Mouse (Mus musculus) MN1 (cell line): Measurements from ENCODE around the gene Tpmt.
A peak's percentile ranks its signal among the peaks of the same experiment; 100 is the strongest.

Experiments used
- DNase-seq: peaks from one replicate; pipeline ENCODE4 v3.0.0-alpha.2; 2016; ENCODE audit warnings: low spot score

Gene Tpmt

DNA sequence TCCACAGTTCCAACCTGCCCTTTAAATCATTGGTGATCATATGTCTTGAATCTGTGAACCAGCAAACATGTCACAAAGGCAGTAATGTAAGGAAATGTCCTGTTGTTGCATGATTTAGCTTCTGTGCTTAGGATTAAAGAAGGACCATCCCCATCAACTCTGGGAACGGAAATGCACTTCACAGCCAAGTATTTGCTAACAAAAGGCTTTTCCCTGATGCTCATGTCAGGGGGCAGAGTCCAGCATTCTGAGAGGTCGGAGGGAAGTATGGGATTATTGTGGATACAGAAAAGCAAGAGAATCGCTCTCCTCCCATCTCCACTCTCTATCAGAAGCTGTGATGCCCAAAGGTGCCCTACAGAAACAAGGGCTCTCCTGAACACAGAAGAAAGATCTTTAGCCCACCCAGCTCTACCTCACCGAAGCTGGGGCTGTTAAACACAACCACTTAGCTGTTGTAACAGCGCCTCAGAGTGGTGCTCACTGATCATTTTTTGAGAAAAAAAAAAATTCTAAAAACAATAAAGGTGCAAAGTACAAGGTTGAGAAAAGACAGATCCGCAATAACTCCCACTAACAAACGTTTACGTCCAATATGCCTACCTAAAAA is 2.4 kb downstream of the Tpmt start:
- no peak for DNase-seq

DNA sequence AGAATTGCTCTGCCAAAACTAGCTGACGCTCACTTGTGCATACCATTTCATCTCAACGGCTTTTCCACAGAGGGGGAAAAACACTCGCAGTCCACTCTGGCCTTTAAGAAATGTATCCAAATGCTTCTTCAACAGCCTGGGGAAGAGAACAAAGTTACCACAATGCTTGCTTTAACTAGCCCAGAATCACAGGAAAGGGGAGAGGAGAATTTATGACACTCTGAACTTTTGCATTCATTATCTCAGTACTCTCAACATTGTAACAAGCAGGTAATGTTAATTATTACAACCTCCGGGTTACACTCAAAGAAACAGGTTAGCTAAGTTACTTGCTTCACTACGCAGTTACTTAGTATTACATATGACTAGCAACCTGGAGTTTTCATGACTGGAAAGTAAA is 4.5 kb downstream of the Tpmt start:
- DNase-seq = no peak

DNA sequence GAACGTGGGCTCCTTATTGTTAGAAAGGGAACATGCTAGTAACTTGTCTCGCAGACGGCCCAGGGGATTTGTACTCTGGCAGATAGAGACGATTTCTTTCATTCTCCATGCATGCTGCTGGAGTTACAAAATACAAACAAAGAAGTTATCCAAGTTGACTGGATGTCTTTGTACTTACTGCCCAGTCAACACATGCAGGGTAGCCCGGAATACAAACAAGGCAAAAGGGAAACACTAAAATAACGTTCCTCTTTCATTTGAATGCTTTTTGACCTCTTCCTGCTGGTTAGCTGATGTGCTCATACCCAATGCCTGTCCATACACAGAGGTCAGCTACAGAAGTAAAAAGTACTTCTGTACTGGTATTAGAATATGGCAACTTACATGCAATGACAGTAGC is 6.6 kb downstream of the Tpmt start:
- DNase-seq = no peak

DNA sequence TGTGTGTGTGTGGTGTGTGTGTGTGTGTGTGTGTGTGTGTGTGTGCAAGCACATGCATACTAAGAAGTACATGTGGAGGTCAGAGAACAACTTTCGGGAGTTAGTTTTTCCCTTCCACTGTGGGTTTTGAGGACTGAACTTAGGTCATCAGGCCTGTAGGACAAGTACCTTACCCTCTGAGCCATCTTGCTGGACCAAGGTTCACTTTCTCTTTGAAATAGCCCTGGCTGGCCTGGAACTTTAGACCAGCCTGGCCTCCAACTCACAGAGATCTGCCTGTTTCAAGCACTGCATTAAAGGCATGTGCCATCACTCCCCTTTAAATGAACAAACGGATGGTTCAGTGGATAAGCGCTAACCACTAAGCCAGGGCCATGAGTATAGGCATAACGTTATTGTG is 10.9 kb downstream of the Tpmt start:
- no peak for DNase-seq

DNA sequence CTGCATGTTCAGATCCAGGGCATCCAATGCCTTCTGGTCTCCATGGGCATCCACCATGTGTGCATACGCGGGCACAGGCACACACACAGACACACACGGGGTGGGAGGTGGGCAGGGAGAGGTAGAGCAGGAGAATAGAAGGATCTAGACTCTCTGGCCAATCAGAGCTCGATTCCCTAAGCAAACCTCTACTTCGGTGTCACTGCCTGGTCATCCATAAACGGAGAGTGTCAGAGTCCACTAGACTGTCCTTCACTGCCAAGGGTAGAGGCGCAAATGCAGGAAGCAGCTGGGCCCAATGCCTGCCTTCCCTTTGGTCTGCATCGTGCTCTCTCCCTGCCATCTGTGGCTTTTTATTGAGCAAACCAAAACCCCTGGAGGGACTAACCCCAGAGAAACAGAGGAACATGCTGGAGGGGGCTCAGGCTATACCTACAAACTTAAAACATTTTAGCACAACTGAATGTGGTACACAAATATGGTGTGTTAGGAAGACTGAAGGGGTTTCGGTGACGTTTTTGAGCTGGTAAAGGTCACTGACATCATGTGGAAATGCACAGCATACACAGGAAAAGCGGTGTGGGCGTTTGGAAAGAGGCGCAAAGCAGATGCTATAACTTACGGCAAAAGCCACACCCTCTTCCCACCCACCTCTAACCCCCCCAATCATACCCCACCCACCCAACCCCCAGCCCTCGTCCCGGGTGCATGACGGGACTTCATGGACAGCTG is 14.0 kb downstream of the Tpmt start:
- DNase-seq = no peak

DNA sequence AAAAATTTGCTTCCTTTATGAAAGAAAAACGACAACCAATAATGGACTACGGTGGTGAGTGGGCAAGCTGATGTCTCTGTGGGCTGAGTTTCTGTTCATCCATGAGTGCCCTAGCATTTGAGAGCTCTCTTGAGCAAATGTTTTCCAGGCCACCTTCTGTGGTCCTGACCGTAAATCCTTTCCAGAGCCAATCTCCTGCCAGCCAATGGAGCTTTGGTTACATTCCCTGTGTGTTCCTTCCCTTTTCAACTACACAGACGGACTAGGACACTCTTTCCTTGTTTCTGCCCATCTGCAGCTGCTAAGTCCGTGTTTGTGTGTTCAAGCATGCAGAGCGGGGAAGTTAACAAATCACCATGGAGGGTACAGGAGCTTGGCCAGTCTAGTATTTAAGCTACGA is 23.7 kb downstream of the Tpmt start:
- DNase-seq = no peak

DNA sequence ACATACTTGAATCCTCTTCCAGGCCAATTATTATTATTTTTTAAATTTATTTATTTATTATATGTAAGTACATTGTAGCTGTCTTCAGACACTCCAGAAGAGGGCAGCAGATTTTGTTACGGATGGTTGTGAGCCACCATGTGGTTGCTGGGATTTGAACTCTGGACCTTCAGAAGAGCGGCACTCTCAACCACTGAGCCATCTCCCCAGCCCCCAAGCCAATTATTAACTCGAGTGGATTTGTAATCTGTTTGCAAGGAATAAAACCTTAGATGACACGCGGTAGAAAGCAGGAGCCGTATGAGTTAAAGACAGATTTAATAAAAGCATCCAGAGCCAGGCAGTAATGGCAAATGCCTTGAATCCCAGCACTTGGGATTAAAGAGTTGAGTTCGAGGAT is 24.8 kb downstream of the Tpmt start:
- DNase-seq = no peak

DNA sequence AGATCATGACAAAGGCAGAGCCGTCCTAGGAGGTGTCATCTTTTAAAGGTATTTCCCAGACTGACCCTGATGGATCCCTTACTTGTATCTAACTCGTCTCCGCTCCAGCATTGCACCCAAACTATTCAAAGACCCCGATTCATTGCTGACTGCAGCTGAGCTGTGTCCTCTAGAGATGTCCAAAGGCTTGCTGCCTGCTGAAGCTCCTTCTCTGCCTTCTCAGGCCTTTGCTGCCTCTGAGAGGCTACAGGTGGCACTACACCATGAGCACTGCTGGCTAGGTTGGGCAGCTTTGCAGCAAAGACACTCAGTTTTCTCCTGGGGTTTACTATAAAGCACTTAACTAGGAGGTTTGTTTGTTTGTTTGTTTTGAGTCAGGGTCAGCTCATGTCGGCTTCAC is 27.3 kb downstream of the Tpmt start:
- peak; percentile 28 for DNase-seq

DNA sequence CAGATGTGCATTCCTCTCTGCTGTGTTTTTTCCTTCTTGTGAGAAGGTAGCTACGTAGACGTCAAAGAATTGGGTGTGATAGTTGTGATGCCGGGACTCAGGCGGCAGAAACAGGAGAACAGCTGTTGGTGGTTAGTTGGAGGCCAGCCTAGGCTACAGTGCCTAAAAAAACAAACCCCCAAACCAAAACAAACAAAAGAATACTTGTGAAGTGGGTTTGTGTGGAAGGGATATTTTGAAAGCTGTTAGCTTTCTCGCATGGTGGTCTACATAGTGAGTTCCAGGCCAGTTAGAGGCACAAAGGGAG is 29.4 kb downstream of the Tpmt start:
- no peak for DNase-seq

DNA sequence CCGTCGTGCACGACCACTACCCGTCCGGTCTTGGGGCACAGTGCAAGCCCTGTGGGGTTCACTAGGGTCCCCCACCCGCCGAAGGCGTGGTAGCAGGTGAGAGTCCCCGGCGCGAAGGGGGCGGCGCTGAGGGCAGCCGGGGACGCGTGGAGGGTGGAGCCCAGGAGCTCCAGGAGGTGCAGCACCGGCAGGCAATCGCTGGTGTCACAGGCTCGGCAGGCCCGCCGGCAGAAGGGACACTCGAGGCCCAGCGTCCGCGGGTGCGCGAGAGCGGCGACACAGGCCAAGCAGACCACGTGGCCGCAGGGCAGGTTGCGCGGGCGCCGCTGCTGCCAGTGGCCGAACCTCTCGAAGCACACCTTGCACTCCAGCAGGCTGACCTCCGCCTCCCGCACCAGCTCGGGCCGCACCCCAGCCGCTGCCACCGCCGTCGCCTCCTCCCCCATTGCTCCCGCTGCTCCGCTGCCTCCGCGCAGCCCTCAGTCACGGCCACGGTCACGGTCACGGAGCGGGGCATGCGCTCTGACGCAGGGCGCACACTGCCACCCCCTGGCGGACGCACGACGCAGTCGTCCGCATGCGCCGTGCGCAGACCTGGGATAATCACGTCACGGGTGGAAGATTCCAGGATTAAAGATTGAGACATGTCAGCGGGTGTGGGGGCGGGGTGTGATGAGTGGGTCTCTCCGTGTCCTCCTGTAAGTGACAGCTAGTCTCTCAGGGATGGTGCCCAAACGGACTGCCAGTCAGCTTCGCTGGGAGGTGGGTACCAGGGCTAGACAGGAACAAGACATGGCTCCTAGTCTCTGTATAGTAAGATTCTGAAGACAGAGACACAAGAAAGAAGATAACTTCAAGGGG is 30.0 kb downstream of the Tpmt start, which contains the start of gene Nhlrc1:
TSS of gene Nhlrc1 (minus strand) at position 517 of the 861 bp plus-strand sequence.
- DNase-seq = no peak

DNA sequence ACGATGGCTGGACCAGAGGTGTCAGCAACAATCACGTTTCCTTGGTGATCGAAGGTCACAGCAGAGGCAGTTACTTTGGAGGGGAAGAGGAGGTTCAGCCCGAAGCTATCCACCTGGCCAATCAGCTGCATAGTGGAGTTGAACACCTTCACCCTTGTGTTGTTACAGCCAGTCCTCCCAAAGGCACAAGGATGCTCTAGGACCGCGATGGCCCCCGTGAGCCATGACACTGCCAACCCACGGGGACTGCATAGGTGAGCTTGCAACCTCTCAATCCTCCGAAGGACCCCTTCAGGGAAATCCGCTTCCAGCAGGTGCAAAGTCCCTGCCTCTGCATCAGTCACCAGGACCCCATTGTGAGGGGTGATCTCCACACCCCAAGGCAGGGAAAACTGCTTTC is 30.8 kb downstream of the Tpmt start:
- no peak for DNase-seq

DNA sequence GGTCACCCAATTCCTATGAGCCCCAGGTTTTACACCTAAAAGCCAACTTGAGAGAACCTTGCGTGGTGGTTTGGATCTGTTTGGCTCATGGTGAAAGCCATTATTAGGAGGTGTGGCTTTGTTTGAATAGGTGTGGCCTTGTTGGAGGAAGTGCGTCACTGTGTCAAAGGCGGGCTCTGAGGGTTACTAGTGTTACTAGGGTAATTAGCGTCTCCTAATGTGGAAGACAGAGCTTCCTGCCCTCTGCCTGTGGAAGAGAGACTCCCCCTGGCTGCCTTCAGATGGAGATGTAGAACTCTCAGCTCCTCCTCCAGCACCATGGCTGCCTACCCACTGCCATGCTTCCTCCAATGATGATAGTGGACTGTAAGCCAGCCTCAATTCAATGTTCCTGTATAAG is 42.9 kb downstream of the Tpmt start:
- no peak for DNase-seq

DNA sequence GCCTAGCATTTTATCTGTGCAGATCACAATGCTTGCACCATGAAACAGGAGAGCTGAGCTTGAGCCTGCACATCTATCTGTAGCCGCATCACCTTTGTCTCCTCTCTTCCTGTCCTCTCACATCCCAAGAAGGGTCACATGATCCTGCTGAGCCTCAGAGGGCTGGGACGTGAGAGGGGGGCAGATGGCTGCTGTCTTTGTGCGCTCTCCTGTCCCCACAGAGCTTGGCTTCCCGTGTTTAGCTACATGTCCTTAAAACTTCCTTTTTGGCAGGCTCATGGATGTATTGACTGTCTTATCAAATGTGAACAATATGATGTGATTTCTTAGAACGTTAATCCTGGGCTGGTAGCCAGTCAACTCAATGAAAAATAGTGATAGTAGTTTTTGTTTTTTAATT is 45.0 kb downstream of the Tpmt start:
- DNase-seq = no peak

DNA sequence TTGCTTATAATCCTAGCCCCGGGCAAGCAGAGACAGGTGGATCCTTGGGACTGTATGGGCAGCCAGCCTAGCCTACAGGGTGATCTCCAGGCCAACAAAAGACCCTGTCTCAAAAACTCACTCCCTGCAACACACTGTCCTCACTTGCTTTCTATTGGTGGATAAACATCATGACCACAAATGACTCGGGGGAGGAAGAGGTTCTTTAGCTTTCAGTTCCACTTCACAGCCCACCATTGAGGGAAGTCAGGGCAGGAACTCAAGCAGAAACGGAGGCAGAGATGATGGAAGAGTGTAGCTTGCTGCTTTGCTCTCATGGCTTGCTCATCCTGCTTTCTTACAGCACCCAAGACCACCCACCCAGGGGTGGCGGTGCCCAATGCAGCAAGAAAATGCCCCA is 47.2 kb downstream of the Tpmt start:
- no peak for DNase-seq

DNA sequence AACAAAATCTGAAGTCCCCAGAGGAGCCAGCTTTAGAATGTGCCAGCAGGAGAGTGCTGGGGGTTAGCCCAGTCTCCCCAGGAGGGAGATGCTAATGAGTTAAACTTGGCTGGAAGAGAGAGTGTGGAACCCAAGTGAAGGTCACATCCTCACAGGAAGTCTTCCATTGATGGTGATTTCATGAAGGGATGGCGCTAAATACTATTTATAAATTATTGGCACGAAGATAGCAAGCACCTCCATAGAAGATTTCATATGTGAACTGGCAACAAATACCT is 51.3 kb downstream of the Tpmt start:
- DNase-seq = no peak

DNA sequence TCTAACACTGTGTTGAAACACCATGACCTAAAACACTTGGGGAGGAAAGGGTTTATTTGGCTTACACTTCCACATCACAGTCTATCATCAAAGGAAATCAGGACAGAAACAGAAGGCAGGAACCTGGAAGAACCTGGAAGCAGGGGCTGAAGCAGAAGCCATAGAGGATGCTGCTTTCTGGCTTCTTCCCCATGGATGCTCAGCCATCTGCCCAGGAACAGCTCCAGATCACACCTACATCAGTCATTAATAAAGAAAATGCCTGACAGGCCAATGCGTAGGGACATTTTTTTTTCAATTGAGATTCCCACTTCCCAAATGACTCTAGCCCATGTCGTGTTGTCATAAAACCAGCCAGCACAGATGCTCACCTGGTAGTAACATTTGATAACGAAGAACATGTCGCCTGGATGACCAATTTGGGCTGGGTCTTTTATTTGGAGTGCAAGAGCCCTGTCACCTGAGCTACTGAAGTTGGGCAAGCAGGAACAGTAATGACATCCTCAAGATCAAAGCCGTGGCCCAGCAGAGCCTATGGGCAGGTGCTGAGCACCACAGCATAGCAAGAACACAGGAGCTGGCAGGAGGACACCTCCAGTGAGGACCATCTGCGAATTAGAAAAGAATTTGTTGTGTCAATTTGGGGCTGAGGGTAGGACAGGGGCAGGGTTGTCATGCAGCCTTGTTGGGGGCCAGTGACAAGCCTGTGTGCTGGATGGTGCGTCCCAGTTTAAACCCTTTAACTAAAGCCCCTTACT is 51.8 kb downstream of the Tpmt start:
- no peak for DNase-seq

DNA sequence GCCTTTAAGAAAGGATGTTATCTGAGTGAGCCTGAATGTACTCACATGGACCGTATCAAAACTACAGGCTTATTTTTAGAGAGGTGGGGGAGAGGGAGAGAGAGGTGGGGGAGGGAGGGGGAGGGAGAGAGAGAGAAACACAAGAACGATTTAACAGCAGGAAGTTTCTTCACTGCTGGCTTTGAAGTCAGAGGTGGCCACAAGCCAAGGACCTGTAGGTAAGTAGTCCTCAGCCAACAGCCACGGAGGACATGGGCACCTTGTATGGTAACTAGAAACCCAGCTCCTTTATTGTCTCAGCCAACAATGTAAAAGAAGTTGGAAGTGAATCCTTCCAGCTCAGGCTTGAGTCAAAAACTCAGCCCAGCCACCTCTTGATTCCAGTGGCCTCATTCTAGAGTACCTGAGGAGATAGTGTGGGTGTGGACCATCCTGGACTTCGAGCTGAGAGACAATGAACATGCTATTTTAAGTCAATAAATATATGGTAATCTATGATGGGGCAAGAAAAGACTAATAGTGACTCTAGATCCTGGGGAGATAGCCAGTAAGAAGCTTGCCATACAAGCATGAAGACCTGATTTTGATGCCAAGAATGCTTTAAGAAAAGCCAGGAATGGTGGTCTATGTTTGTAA is 54.0 kb downstream of the Tpmt start:
- DNase-seq = no peak

DNA sequence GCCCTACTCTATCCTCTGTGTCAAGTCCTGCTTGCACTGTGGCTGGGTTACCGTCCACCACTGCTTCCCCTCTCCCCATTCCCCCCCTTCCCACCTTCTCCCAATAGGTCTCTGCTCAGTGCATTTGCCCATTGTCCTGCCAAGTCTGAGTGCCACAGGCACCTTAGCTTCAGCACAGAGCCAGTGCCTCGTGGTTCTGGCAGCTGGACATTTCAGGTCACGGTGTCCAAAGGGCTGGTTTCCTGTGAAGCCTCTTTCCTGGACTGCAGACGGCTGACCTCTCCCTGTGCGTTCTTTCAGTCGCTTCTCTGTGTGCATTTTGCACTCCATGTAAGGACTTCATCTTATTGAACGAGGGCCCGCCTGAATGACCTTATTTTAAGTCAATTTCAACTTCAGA is 56.6 kb downstream of the Tpmt start:
- DNase-seq = no peak

DNA sequence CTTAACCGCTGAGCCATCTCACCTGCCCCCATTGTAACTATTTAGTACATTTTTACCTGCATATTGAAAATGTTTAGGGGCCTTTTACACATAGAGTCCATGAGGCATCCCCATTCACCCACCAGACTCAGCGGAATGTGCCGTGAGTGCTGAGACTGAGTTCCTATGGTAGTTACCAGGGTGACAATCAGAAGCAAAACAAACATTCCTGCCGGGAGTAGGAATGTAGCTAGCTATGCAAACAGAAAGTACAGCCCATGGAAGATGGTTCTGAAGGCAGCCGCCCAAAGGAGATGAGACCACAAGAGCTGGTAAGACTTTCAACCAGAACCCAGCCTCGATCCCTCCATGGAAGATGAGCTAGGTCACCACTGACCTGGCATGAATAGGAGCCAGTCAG is 58.3 kb downstream of the Tpmt start:
- no peak for DNase-seq

DNA sequence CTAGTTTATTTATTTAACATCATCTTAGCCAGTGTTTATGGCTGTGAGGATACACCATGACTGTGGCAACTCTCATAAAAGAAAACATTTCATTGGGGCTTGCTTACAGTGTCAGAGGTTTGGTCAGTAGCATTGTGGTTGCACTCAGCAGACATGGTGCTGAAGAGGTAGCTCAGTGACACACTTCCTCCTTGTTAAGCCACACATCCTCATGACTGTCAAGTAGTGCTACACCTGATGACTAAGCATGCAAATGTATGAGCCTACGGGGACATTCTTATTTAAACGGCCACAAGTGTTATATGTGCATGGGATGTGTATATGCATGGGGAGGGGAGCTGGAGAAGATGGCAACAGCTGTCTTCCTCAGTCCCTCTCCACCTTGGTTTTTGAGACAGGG is 60.7 kb downstream of the Tpmt start:
- no peak for DNase-seq

DNA sequence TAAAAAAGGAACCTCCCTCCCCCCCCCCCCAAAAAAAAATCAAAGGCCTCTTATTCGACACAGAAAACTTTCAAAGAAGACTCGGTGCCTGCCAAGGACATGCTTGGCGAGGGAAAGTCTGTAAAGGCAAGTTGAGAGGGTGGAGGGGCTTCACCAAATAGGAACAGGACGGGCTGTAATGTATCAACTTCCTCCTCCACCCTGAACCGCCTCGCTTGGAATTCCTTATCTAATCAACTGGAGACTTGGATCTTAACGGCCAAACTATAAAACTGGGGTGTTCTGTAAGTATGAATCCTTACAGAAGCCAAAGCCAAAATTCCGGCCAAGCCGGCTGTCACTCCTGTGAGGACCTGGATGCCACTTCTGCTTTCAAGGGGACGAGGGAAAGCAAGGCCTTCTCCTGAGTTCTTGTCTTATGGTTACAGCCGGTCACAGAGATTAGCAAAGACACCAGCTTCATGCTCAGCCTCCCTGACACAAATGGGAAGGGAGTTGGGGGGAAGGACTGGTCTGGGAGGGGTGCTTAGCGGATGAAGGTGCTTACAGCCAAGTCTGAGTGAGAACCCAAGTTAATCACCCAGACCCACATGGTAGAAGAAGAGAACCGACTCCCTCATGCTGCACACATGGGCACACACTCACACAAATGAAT is 64.6 kb downstream of the Tpmt start:
- no peak for DNase-seq

DNA sequence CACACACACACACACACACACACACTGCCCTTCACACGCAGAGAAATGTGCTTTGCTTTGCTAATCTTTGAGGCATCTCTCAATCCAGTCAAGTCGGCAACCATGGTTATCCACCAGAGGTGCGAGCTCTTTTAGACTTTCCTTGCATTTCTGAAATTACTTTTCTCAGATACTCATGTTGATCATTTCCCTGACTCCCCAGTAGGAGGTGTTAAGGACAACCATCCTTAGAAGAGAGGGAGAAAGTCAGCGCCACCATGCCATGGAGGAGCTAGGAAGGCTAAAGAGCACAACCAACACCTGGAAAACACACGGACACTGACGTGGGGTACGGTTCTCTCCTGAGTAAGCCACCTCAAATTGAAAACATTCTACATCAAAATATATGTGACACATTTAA is 68.0 kb downstream of the Tpmt start:
- no peak for DNase-seq
